Mouse (Mus musculus): ENCODE results near the gene Ctdspl2. TPM values are rescaled to one million over a fixed set of nuclear protein-coding genes. Genes with fewer than 3 reads are reported as not detected.

Ctdspl2 gene
- polyA plus RNA-seq, 1 experiment: 74.4 TPM

DNA sequence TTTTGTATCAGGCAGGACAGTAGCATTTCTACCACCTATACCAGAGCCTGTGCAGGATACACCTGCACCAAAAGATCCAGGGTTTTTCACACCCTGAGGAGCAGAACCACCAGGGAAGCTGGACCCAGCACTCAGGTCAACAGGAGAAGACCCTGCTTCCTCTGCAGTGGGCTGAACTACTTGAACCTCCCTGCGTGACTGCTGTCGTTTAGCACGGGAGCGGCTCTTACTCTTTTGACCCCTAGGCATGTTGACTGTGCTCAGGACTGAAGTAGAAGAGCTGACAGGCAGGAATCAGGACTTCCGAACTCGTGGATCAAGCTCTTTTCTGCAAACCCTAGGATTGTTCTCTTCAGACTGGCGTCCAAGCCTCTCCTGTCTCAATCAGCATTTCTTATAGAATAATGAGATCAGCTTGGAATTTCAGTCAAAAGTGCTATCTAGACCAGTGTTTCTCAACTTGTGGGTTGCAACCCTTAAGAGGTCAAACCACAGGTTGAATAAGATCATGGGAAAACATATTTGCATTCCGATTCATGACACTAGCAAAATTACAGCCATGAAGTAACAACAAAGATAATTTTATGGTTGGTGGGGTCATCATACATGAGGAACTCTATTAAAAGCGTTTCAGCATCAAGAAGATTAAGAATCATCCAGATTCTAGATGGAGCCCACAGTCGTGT is 687 bp upstream of the Ctdspl2 start:
- Histone ChIP-seq H3K4me3 (ENCODE audit: low read depth, low read length) (peak overlapping the region; percentile 95), H3K27ac (ENCODE audit: insufficient read depth, low read length) (peak overlapping the region; percentile 68), H3K36me3 (ENCODE audit: control insufficient read depth, insufficient read depth, low read length, poor library complexity, severe bottlenecking) (peaks cover 4% of the 10 kb centered on the region), H3K9me3 (replicated peaks; ENCODE audit: control insufficient read depth, insufficient read depth, low read length, poor library complexity, severe bottlenecking) (peaks cover 2% of the 10 kb centered on the region; the same call in 1 of the 2 replicates), H3K27me3 (ENCODE audit: control insufficient read depth, insufficient read depth, low read length, poor library complexity, severe bottlenecking) (no peaks in the 10 kb centered on the region), H3K9ac (ENCODE audit: low read depth, poor library complexity, severe bottlenecking) (peak overlapping the region; percentile 70), H3K4me1 (ENCODE audit: control insufficient read depth, insufficient read depth, low read length) (no peaks in the 10 kb centered on the region)
- TF ChIP-seq CTCF (IDR thresholded peaks at IDR 0.05; ENCODE audit: low read depth, low read length): no peak
- no peak for TF ChIP-seq EP300 (IDR thresholded peaks at IDR 0.05; ENCODE audit: insufficient read depth, low read depth, low read length)
- no peak for TF ChIP-seq POLR2A (IDR thresholded peaks at IDR 0.05; ENCODE audit: insufficient read depth, low read length)

DNA sequence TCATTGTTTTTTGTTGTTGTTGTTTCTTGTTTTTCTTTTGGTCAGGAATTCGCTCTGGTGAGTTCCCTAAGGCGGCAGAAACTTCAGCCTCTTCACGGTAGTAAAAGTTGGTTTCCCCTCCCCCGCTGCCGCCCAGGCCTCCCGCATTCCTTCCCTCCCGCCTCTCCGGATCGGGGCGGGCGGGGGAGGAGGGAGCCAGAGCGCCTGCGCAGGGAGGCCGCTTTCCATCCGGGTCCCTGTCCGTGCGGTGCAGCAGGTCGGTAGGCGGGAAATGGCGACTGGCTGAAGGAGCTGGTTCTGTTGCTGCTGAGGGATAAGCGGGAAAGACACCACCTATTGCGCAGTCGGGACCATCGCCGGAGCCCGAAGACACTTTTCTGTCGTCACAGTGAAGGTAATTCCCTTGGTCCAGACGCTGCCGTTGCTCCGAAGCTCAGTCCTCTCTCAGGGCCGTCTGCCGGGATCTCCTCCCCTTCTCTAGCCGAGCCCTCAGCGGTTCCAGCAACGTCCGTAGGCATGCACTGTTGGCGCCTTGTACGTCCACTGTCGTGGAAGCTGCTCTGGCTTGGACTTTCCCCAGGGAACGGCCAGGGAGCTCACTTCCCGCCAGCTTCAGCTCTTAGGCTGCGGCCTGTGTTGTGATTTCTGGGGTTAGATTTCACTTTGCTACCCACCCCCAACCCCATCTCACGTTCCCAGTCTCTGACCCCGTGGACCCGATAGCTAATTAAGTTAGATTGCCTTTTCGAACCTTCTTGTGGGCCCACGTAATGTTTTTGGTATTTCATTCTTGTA is 620 bp downstream of the Ctdspl2 start:
- Histone ChIP-seq H3K4me1 (ENCODE audit: control insufficient read depth, insufficient read depth, low read length) (no peaks in the 10 kb centered on the region), H3K27ac (ENCODE audit: insufficient read depth, low read length) (peak overlapping the region; percentile 72), H3K36me3 (ENCODE audit: control insufficient read depth, insufficient read depth, low read length, poor library complexity, severe bottlenecking) (peaks cover 7% of the 10 kb centered on the region), H3K9me3 (replicated peaks; ENCODE audit: control insufficient read depth, insufficient read depth, low read length, poor library complexity, severe bottlenecking) (no peaks in the 10 kb centered on the region; the same call in 1 of the 2 replicates), H3K4me3 (ENCODE audit: low read depth, low read length) (peak overlapping the region; percentile 92), H3K27me3 (ENCODE audit: control insufficient read depth, insufficient read depth, low read length, poor library complexity, severe bottlenecking) (no peaks in the 10 kb centered on the region), H3K9ac (ENCODE audit: low read depth, poor library complexity, severe bottlenecking) (peak overlapping the region; percentile 70)
- TF ChIP-seq CTCF (IDR thresholded peaks at IDR 0.05; ENCODE audit: low read depth, low read length) (no peak), POLR2A (IDR thresholded peaks at IDR 0.05; ENCODE audit: insufficient read depth, low read length) (peak; percentile 57), EP300 (IDR thresholded peaks at IDR 0.05; ENCODE audit: insufficient read depth, low read depth, low read length) (0 out of 2 replicates have a peak, but pooled peaks have one; percentile 4)

DNA sequence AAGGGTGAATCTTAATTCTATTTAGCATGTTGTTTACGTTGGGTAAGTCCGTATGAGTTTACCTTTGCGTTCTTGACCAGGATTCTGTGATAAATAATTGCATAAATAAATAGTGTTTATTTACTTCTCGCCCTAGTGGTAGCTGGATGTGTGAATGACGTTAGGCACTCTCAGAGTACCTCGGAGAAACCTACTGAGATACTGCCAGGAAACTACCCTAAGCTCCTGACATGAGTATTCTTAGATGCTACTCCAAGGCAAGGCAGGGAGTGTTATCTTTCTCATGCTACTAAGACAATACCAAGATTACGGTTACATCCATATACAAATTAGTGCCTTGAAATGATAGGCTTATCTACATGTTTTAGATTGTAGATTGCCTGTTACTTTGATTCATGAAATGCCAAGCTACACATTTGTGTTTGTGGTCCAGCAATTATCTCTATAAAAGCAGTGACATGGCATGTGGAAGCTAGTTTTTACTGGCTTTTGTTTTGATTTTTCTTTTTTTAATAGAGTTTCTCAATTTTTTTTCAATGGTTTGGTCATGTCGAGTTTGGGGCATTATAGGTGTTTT is 1.5 kb downstream of the Ctdspl2 start:
- Histone ChIP-seq H3K27ac (ENCODE audit: insufficient read depth, low read length) (no peak overlapping the region), H3K9me3 (replicated peaks; ENCODE audit: control insufficient read depth, insufficient read depth, low read length, poor library complexity, severe bottlenecking) (no peaks in the 10 kb centered on the region), H3K27me3 (ENCODE audit: control insufficient read depth, insufficient read depth, low read length, poor library complexity, severe bottlenecking) (no peaks in the 10 kb centered on the region), H3K4me1 (ENCODE audit: control insufficient read depth, insufficient read depth, low read length) (no peaks in the 10 kb centered on the region), H3K4me3 (ENCODE audit: low read depth, low read length) (peak overlapping the region; percentile 92), H3K9ac (ENCODE audit: low read depth, poor library complexity, severe bottlenecking) (peak overlapping the region; percentile 70), H3K36me3 (ENCODE audit: control insufficient read depth, insufficient read depth, low read length, poor library complexity, severe bottlenecking) (peaks cover 10% of the 10 kb centered on the region)
- TF ChIP-seq EP300 (IDR thresholded peaks at IDR 0.05; ENCODE audit: insufficient read depth, low read depth, low read length) (no peak), CTCF (IDR thresholded peaks at IDR 0.05; ENCODE audit: low read depth, low read length) (no peak), POLR2A (IDR thresholded peaks at IDR 0.05; ENCODE audit: insufficient read depth, low read length) (no peak)

DNA sequence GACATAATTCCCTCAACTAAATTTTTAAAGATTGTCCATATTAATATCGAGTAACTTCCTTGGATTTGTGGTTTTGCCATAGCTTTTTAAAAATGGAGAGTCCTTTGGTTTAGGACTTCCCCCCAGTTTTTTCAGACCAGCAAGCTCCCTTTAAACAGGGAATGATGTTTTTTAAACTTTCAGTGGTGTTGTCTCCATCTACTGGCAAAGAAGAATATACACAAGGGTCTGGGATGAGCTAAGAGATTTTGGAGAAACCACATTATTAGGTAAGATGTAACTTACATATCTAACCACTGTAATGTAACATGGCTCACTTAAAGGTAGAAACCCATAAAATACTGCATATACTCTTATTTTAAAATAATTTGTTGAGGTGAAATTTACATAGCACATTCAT is 39.9 kb downstream of the Ctdspl2 start:
- no peak overlapping the region for H3K4me3 ChIP-seq (ENCODE audit: low read depth, low read length)
- no peaks in the 10 kb centered on the region for H3K4me1 ChIP-seq (ENCODE audit: control insufficient read depth, insufficient read depth, low read length)
- H3K9me3 ChIP-seq (replicated peaks; ENCODE audit: control insufficient read depth, insufficient read depth, low read length, poor library complexity, severe bottlenecking): no peaks in the 10 kb centered on the region
- no peak overlapping the region for H3K27ac ChIP-seq (ENCODE audit: insufficient read depth, low read length)
- no peak overlapping the region for H3K9ac ChIP-seq (ENCODE audit: low read depth, poor library complexity, severe bottlenecking)
- H3K27me3 ChIP-seq (ENCODE audit: control insufficient read depth, insufficient read depth, low read length, poor library complexity, severe bottlenecking): no peaks in the 10 kb centered on the region
- peaks cover 23% of the 10 kb centered on the region for H3K36me3 ChIP-seq (ENCODE audit: control insufficient read depth, insufficient read depth, low read length, poor library complexity, severe bottlenecking)
- no peak for TF ChIP-seq CTCF (IDR thresholded peaks at IDR 0.05; ENCODE audit: low read depth, low read length)
- no peak for TF ChIP-seq EP300 (IDR thresholded peaks at IDR 0.05; ENCODE audit: insufficient read depth, low read depth, low read length)
- TF ChIP-seq POLR2A (IDR thresholded peaks at IDR 0.05; ENCODE audit: insufficient read depth, low read length): no peak

DNA sequence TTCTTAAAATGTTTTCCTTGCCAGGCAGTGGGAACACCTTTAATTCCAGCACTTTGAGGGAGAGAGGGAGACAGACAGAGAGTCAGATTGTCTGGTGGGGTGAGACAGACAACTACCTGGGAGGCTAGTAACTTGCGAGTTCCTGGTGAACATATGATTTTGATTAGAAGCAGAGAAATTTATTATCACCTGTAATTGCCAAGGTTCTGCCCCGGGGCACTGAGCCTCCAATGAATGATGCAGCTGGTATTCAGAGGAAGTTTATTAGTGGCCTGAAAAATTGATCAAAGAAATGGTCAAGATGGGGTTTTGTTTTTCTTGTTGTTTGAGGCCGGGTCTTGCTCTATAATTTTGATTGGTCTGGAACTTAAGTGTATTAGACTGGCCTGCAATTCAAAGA is 53.0 kb downstream of the Ctdspl2 start:
- Histone ChIP-seq H3K9me3 (replicated peaks; ENCODE audit: control insufficient read depth, insufficient read depth, low read length, poor library complexity, severe bottlenecking) (no peaks in the 10 kb centered on the region), H3K36me3 (ENCODE audit: control insufficient read depth, insufficient read depth, low read length, poor library complexity, severe bottlenecking) (peaks cover 9% of the 10 kb centered on the region), H3K4me3 (ENCODE audit: low read depth, low read length) (no peak overlapping the region), H3K27me3 (ENCODE audit: control insufficient read depth, insufficient read depth, low read length, poor library complexity, severe bottlenecking) (no peaks in the 10 kb centered on the region), H3K4me1 (ENCODE audit: control insufficient read depth, insufficient read depth, low read length) (no peaks in the 10 kb centered on the region), H3K27ac (ENCODE audit: insufficient read depth, low read length) (no peak overlapping the region), H3K9ac (ENCODE audit: low read depth, poor library complexity, severe bottlenecking) (no peak overlapping the region)
- no peak for TF ChIP-seq POLR2A (IDR thresholded peaks at IDR 0.05; ENCODE audit: insufficient read depth, low read length)
- TF ChIP-seq CTCF (IDR thresholded peaks at IDR 0.05; ENCODE audit: low read depth, low read length): no peak
- no peak for TF ChIP-seq EP300 (IDR thresholded peaks at IDR 0.05; ENCODE audit: insufficient read depth, low read depth, low read length)

Measured in ES-Bruce4 (cell line).